Mouse (Mus musculus) gonadal fat pad, adult 2 months (tissue): ENCODE data around the gene Grik5. TPM values are rescaled to one million over a fixed set of nuclear protein-coding genes. Genes with fewer than 3 reads are reported as not detected.

Source experiments
- polyA plus RNA-seq: library from polyadenylated mRNA; depleted of rRNA; stranded (reverse); fragments of >200 nt; gene quantifications from 2 replicates; pipeline ENCODE4 v1.2.3, GENCODE M21; 2012; rRNA removed

The Grik5 gene
- polyA plus RNA-seq, 1 experiment, result 15.7 TPM

Other genes with a start within 250 kb of the Grik5 start
- 2.1 and 2.2 TPM in 2 replicates for gene Gm9844, start 210.1 kb downstream of the Grik5 start, polyA plus RNA-seq
- 1.4 and 2.8 TPM in 2 replicates for gene Lypd4, start 202.4 kb downstream of the Grik5 start, polyA plus RNA-seq
- 0.38 and 0.39 TPM in 2 replicates for gene Dmrtc2, start 202.3 kb downstream of the Grik5 start, polyA plus RNA-seq
- gene Rps19, start 188.0 kb downstream of the Grik5 start, polyA plus RNA-seq, result 468 and 584 TPM in 2 replicates
- 2.5 and 4.3 TPM in 2 replicates for gene Cd79a, start 175.0 kb downstream of the Grik5 start, polyA plus RNA-seq
- gene Arhgef1, start 169.4 kb downstream of the Grik5 start, polyA plus RNA-seq, result 139 and 146 TPM in 2 replicates
- gene Gm4881, start 127.9 kb downstream of the Grik5 start, polyA plus RNA-seq, result not detected in 2 replicates
- 741 and 777 TPM in 2 replicates for gene Rabac1, start 99.6 kb downstream of the Grik5 start, polyA plus RNA-seq
- gene Atp1a3, start 66.4 kb downstream of the Grik5 start, polyA plus RNA-seq, result 3.0 TPM in 2 replicates
- 15.9 and 21.7 TPM in 2 replicates for gene Zfp574, start 221 bp upstream of the Grik5 start, polyA plus RNA-seq
- 1.1 and 1.2 TPM in 2 replicates for gene Pou2f2, start 107.4 kb upstream of the Grik5 start, polyA plus RNA-seq
- 21.9 and 23.3 TPM in 2 replicates for gene Dedd2, start 148.3 kb upstream of the Grik5 start, polyA plus RNA-seq
- gene Zfp526, start 149.1 kb upstream of the Grik5 start, polyA plus RNA-seq, result 10.1 and 10.3 TPM in 2 replicates
- 120 and 125 TPM in 2 replicates for gene Gsk3a, start 165.5 kb upstream of the Grik5 start, polyA plus RNA-seq
- gene Erf, start 178.4 kb upstream of the Grik5 start, polyA plus RNA-seq, result 33.2 and 43.4 TPM in 2 replicates
- gene Cic, start 195.4 kb upstream of the Grik5 start, polyA plus RNA-seq, result 54.4 and 81.6 TPM in 2 replicates
- 74.1 and 84.0 TPM in 2 replicates for gene Pafah1b3, start 225.6 kb upstream of the Grik5 start, polyA plus RNA-seq
- gene Prr19, start 229.1 kb upstream of the Grik5 start, polyA plus RNA-seq, result 0.19 and 0.30 TPM in 2 replicates
- not detected in 2 replicates for gene Tmem145, start 233.8 kb upstream of the Grik5 start, polyA plus RNA-seq
- gene Megf8, start 244.8 kb upstream of the Grik5 start, polyA plus RNA-seq, result 40.0 and 41.2 TPM in 2 replicates